In the genomic region with DNA sequence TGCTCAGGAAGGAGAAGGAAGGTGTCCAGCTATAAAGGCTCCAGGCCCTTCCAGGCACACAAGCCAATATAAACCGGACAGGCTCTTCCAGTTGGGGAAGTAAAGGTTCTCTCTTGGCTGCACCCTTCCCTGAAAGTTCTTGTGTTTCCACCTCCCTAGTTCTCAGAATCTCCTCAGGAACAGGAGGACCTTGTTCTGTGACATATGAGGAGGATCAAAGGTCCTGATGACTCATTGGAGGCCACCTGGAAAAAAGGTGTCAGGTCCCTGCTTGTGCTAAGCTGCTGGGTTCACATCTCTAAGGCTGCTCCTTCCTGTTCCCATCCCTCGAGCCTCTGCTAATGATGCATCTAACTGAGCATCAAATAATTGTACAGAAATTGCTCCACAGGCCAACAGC, we compare ENCODE assay signal across 20 mouse cellular contexts.
A peak's percentile ranks its signal among the peaks of the same experiment; 100 is the strongest.
DNase-seq lines count a peak whose midpoint lies in the region; ATAC-seq and TF ChIP-seq lines count a peak whose summit lies in the region.
"Had no signal": no experiment of that assay in that cellular context is flagged by ENCODE, and none has a peak within 500 bp of the region (broad histone marks: within the 10 kb centered on the region; RNA-seq: fewer than 3 reads in every experiment).

No protein-coding gene starts in this region.

- TF ChIP-seq CTCF in kidney, adult 2 months (conservative IDR thresholded peaks at IDR 0.05; ENCODE audit: insufficient read depth, insufficient read length, low read depth, low read length): no peak
- no peak for TF ChIP-seq CTCF in stomach, postnatal 0 days (IDR thresholded peaks at IDR 0.05; ENCODE audit: low read depth)

- DNase-seq in kidney, adult 2 months: peak; percentile 40
- no peak for DNase-seq in kidney, adult 18-20 months
- DNase-seq in stomach, postnatal 0 days (ENCODE audit: low spot score): peak; percentile 25
- DNase-seq in forebrain, embryonic 14.5 days (ENCODE audit: low spot score): no peak
- DNase-seq: adrenal gland, adult 8-10 months; adrenal gland, postnatal 14 days; adrenal gland, postnatal 36 days; cerebellum, adult 11-12 months; cerebellum, adult 2 months; cerebellum, adult 9-10 months; cerebellum, postnatal 10 days; cerebellum, postnatal 25 days had no signal

- no peak overlapping the region for H3K4me2 ChIP-seq in intestine, embryonic 15.5 days (replicated peaks)
- no peak overlapping the region for H3K4me2 ChIP-seq in intestine, embryonic 16.5 days (ENCODE audit: low read depth, low read length)
- no peak overlapping the region for H3K4me2 ChIP-seq in stomach, postnatal 0 days (replicated peaks; ENCODE audit: low read depth)
- H3K4me2 ChIP-seq in forebrain, embryonic 14.5 days (ENCODE audit: low read length): no peak overlapping the region
- H3K4me2 ChIP-seq: embryonic facial prominence, embryonic 12.5 days; forebrain, embryonic 13.5 days had no signal

- no peak overlapping the region for H3K9ac ChIP-seq in intestine, embryonic 15.5 days
- no peak overlapping the region for H3K9ac ChIP-seq in intestine, embryonic 16.5 days (ENCODE audit: low read depth, low read length)
- no peak overlapping the region for H3K9ac ChIP-seq in stomach, postnatal 0 days (ENCODE audit: low read length)
- no peak overlapping the region for H3K9ac ChIP-seq in forebrain, embryonic 14.5 days (ENCODE audit: low read length)
- H3K9ac ChIP-seq: embryonic facial prominence, embryonic 12.5 days; forebrain, embryonic 13.5 days had no signal

- no peaks in the 10 kb centered on the region for H3K36me3 ChIP-seq in kidney, adult 2 months (ENCODE audit: control insufficient read depth, insufficient read depth, low read length)
- H3K36me3 ChIP-seq in intestine, embryonic 15.5 days: no peaks in the 10 kb centered on the region
- H3K36me3 ChIP-seq in intestine, embryonic 16.5 days (ENCODE audit: control insufficient read depth, insufficient read depth, low read length): no peaks in the 10 kb centered on the region
- no peaks in the 10 kb centered on the region for H3K36me3 ChIP-seq in stomach, postnatal 0 days (ENCODE audit: control insufficient read depth, insufficient read depth, low read length)
- H3K36me3 ChIP-seq in forebrain, embryonic 14.5 days (ENCODE audit: control insufficient read depth, insufficient read depth, low read length): no peaks in the 10 kb centered on the region
- H3K36me3 ChIP-seq: embryonic facial prominence, embryonic 10.5 days; embryonic facial prominence, embryonic 12.5 days had no signal

- no peaks in the 10 kb centered on the region for H3K9me3 ChIP-seq in intestine, embryonic 15.5 days
- no peaks in the 10 kb centered on the region for H3K9me3 ChIP-seq in intestine, embryonic 16.5 days (ENCODE audit: control insufficient read depth, low read length)
- H3K9me3 ChIP-seq in stomach, postnatal 0 days (ENCODE audit: control insufficient read depth, low read length): no peaks in the 10 kb centered on the region
- H3K9me3 ChIP-seq in forebrain, embryonic 14.5 days (replicated peaks; ENCODE audit: control insufficient read depth, low read length): no peaks in the 10 kb centered on the region
- H3K9me3 ChIP-seq: embryonic facial prominence, embryonic 12.5 days; forebrain, embryonic 13.5 days had no signal

- TF ChIP-seq EP300 in stomach, postnatal 0 days (optimal IDR thresholded peaks at IDR 0.05): peak; percentile 64

- WGBS in kidney, adult 2 months: 67% methylated on average over 2 of the region's 2 CpGs
- WGBS in intestine, embryonic 15.5 days: 67% methylated on average over 2 of the region's 2 CpGs
- whole genome bisulfite sequencing in intestine, embryonic 16.5 days: 70% methylated on average over 2 of the region's 2 CpGs
- 54% methylated on average over 2 of the region's 2 CpGs for WGBS in stomach, postnatal 0 days
- WGBS in forebrain, embryonic 14.5 days: 85% methylated on average over 2 of the region's 2 CpGs

- no peak overlapping the region for H3K27ac ChIP-seq in kidney, adult 2 months (ENCODE audit: insufficient read depth, low read depth, low read length)
- H3K27ac ChIP-seq in intestine, embryonic 15.5 days: peak overlapping the region; percentile 7; the same call in 1 of the 2 replicates
- H3K27ac ChIP-seq in intestine, embryonic 16.5 days (ENCODE audit: low read length): peak overlapping the region; percentile 39; the same call in 1 of the 2 replicates
- peak overlapping the region; percentile 63; the same call in 1 of the 2 replicates for H3K27ac ChIP-seq in stomach, postnatal 0 days (replicated peaks)
- no peak overlapping the region for H3K27ac ChIP-seq in forebrain, embryonic 14.5 days (ENCODE audit: low read depth, low read length)
- H3K27ac ChIP-seq: embryonic facial prominence, embryonic 10.5 days; embryonic facial prominence, embryonic 12.5 days; forebrain, embryonic 13.5 days had no signal

- ATAC-seq in intestine, embryonic 15.5 days: peak; percentile 60
- peak; percentile 77 for ATAC-seq in intestine, embryonic 16.5 days
- peak; percentile 66 for ATAC-seq in stomach, postnatal 0 days (ENCODE audit: low FRiP score, low TSS enrichment)
- no peak for ATAC-seq in activated CD4-positive, CD25-positive, alpha-beta regulatory T cell, adult 4 months
- ATAC-seq in forebrain, embryonic 14.5 days: no peak
- ATAC-seq in granulocyte monocyte progenitor cell, adult 5-6 weeks (replicated peaks; ENCODE audit: poor library complexity, severe bottlenecking): no peak
- ATAC-seq: forebrain, embryonic 13.5 days; forebrain, embryonic 16.5 days had no signal

- no peaks in the 10 kb centered on the region for H3K27me3 ChIP-seq in kidney, adult 2 months (replicated peaks; ENCODE audit: control insufficient read depth, insufficient read depth, low read length)
- H3K27me3 ChIP-seq in intestine, embryonic 15.5 days (replicated peaks): no peaks in the 10 kb centered on the region
- H3K27me3 ChIP-seq in intestine, embryonic 16.5 days (replicated peaks; ENCODE audit: control insufficient read depth, insufficient read depth, low read length): no peaks in the 10 kb centered on the region
- H3K27me3 ChIP-seq in stomach, postnatal 0 days (ENCODE audit: control insufficient read depth, insufficient read depth, low read length): no peaks in the 10 kb centered on the region
- no peaks in the 10 kb centered on the region for H3K27me3 ChIP-seq in forebrain, embryonic 14.5 days (replicated peaks; ENCODE audit: control insufficient read depth, insufficient read depth, low read length)
- H3K27me3 ChIP-seq: embryonic facial prominence, embryonic 12.5 days; forebrain, embryonic 13.5 days had no signal

- no peak for TF ChIP-seq POLR2A in kidney, adult 2 months (IDR thresholded peaks at IDR 0.05; ENCODE audit: low read depth, low read length)

- peaks cover 14% of the 10 kb centered on the region; the same call in 1 of the 2 replicates for H3K4me1 ChIP-seq in kidney, adult 2 months (ENCODE audit: control insufficient read depth, insufficient read depth, low read length)
- peaks cover 7% of the 10 kb centered on the region for H3K4me1 ChIP-seq in intestine, embryonic 15.5 days (replicated peaks)
- peaks cover 11% of the 10 kb centered on the region; the same call in 1 of the 2 replicates for H3K4me1 ChIP-seq in intestine, embryonic 16.5 days (ENCODE audit: control insufficient read depth, insufficient read depth, low read length)
- H3K4me1 ChIP-seq in stomach, postnatal 0 days (replicated peaks; ENCODE audit: control insufficient read depth, insufficient read depth): peaks cover 5% of the 10 kb centered on the region
- peaks cover 11% of the 10 kb centered on the region for H3K4me1 ChIP-seq in forebrain, embryonic 14.5 days (ENCODE audit: control insufficient read depth, insufficient read depth, low read length)

- H3K4me3 ChIP-seq in kidney, adult 2 months (ENCODE audit: insufficient read depth, low read depth, low read length): no peak overlapping the region
- no peak overlapping the region for H3K4me3 ChIP-seq in intestine, embryonic 15.5 days (replicated peaks)
- no peak overlapping the region for H3K4me3 ChIP-seq in intestine, embryonic 16.5 days (ENCODE audit: low read length)
- H3K4me3 ChIP-seq in stomach, postnatal 0 days (ENCODE audit: low read depth, low read length): no peak overlapping the region
- no peak overlapping the region for H3K4me3 ChIP-seq in forebrain, embryonic 14.5 days (ENCODE audit: low read depth, low read length)
- H3K4me3 ChIP-seq: embryonic facial prominence, embryonic 10.5 days; embryonic facial prominence, embryonic 12.5 days; forebrain, embryonic 13.5 days had no signal

Comparison
In these comparisons a context has a peak if more than half of its experiments do, and no peak if none do; other contexts are left out.
1. DNase-seq: peak in kidney, adult 2 months (single experiment) and stomach, postnatal 0 days (single experiment); none in kidney, adult 18-20 months (single experiment) and forebrain, embryonic 14.5 days (single experiment).
2. H3K27ac ChIP-seq: peak in intestine, embryonic 15.5 days (single experiment), intestine, embryonic 16.5 days (single experiment) and stomach, postnatal 0 days (single experiment); none in kidney, adult 2 months (single experiment) and forebrain, embryonic 14.5 days (single experiment).
3. ATAC-seq: peak in intestine, embryonic 15.5 days (single experiment), intestine, embryonic 16.5 days (single experiment) and stomach, postnatal 0 days (single experiment); none in activated CD4-positive, CD25-positive, alpha-beta regulatory T cell, adult 4 months (single experiment), forebrain, embryonic 14.5 days (single experiment) and granulocyte monocyte progenitor cell, adult 5-6 weeks (single experiment).